ENCODE assay signal across 40 mouse cellular contexts in genomic region chr5:30165234-30165946, GRCm38 (mm10). TPM values are rescaled to one million over a fixed set of nuclear protein-coding genes. Genes with fewer than 3 reads are reported as not detected.
DNase-seq lines count a peak whose midpoint lies in the region; ATAC-seq and TF ChIP-seq lines count a peak whose summit lies in the region.
"Had no signal": no experiment of that assay in that cellular context is flagged by ENCODE, and none has a peak within 500 bp of the region (broad histone marks: within the 10 kb centered on the region; RNA-seq: fewer than 3 reads in every experiment).

No protein-coding gene starts in this region.

- peaks cover 59% of the 10 kb centered on the region for H3K36me3 ChIP-seq in heart, adult 2 months (ENCODE audit: control insufficient read depth, insufficient read depth, low read length)
- peaks cover 43% of the 10 kb centered on the region for H3K36me3 ChIP-seq in heart, embryonic 15.5 days
- peaks cover 32% of the 10 kb centered on the region for H3K36me3 ChIP-seq in liver, postnatal 0 days (replicated peaks; ENCODE audit: insufficient read depth, low read length)
- H3K36me3 ChIP-seq: stomach, embryonic 15.5 days had no signal

- H3K4me2 ChIP-seq in heart, embryonic 15.5 days, result peak overlapping the region; percentile 15; the same call in 1 of the 2 replicates
- no peak overlapping the region for H3K4me2 ChIP-seq in liver, postnatal 0 days (ENCODE audit: low read depth, low read length)
- H3K4me2 ChIP-seq: embryonic facial prominence, embryonic 13.5 days; forebrain, embryonic 15.5 days; hindbrain, embryonic 12.5 days; limb, embryonic 12.5 days; liver, embryonic 13.5 days; lung, embryonic 14.5 days; midbrain, embryonic 11.5 days; stomach, embryonic 15.5 days had no signal

- DNase-seq in heart, adult 2 months, result no peak
- no peak for DNase-seq in heart, adult 9 months (ENCODE audit: low spot score in 2 of 2)
- DNase-seq in heart, postnatal 4 days, result no peak
- DNase-seq in liver, postnatal 0 days, result no peak
- no peak for DNase-seq in liver
- no peak for DNase-seq in frontal cortex, postnatal 14 days (ENCODE audit: low spot score in 2 of 2)
- DNase-seq: adrenal gland, postnatal 14 days; cerebellum, adult 11-12 months; cerebellum, postnatal 10 days; gastrocnemius, postnatal 10 days; kidney, adult 18-20 months; kidney, postnatal 36 days; liver, embryonic 13.5 days; lung, embryonic 14.5 days; lung, postnatal 14 days; right cerebral cortex, postnatal 25 days; thymus, postnatal 25 days had no signal

- ATAC-seq in heart, embryonic 15.5 days (replicated peaks; ENCODE audit: insufficient number of reproducible peaks, insufficient read depth, low FRiP score, low read depth), result no peak
- peak; percentile 58 for ATAC-seq in liver, postnatal 0 days
- no peak for ATAC-seq in inflammation-experienced regulatory T-cells, adult 6 months
- ATAC-seq: forebrain, embryonic 15.5 days; hindbrain, postnatal 0 days; midbrain, embryonic 16.5 days; Patski had no signal

- no peak for TF ChIP-seq EP300 in heart, adult 2 months (IDR thresholded peaks at IDR 0.05; ENCODE audit: insufficient read depth, low read depth, low read length)
- peak; percentile 13; the same call in 1 of the 2 replicates for TF ChIP-seq EP300 in liver, postnatal 0 days (IDR thresholded peaks at IDR 0.05; ENCODE audit: low read depth)

- H3K9ac ChIP-seq in heart, adult 2 months (ENCODE audit: low read depth, low read length), result no peak overlapping the region
- H3K9ac ChIP-seq in heart, embryonic 15.5 days, result no peak overlapping the region; the same call in 1 of the 2 replicates
- H3K9ac ChIP-seq in liver, postnatal 0 days (replicated peaks), result no peak overlapping the region
- H3K9ac ChIP-seq: embryonic facial prominence, embryonic 13.5 days; forebrain, embryonic 15.5 days; hindbrain, embryonic 12.5 days; limb, embryonic 12.5 days; liver, embryonic 13.5 days; lung, embryonic 14.5 days; stomach, embryonic 15.5 days had no signal

- H3K4me3 ChIP-seq in heart, adult 2 months, result no peak overlapping the region
- no peak overlapping the region for H3K4me3 ChIP-seq in heart, embryonic 15.5 days
- no peak overlapping the region for H3K4me3 ChIP-seq in liver, postnatal 0 days (ENCODE audit: low read depth, low read length)
- H3K4me3 ChIP-seq: embryonic facial prominence, embryonic 13.5 days; forebrain, embryonic 10.5 days; forebrain, embryonic 15.5 days; hindbrain, embryonic 12.5 days; layer of hippocampus, adult 2 months; left cerebral cortex, adult 2 months; limb, embryonic 12.5 days; liver, embryonic 13.5 days; stomach, embryonic 15.5 days had no signal

- no peaks in the 10 kb centered on the region for H3K9me3 ChIP-seq in heart, embryonic 15.5 days (replicated peaks)
- no peaks in the 10 kb centered on the region for H3K9me3 ChIP-seq in liver, postnatal 0 days (ENCODE audit: low read length)
- H3K9me3 ChIP-seq: embryonic facial prominence, embryonic 13.5 days; forebrain, embryonic 10.5 days; forebrain, embryonic 15.5 days; hindbrain, embryonic 12.5 days; limb, embryonic 12.5 days; liver, embryonic 13.5 days; stomach, embryonic 15.5 days had no signal

- no peak for TF ChIP-seq CTCF in heart, adult 2 months (IDR thresholded peaks at IDR 0.05)
- no peak for TF ChIP-seq CTCF in liver, postnatal 0 days (IDR thresholded peaks at IDR 0.05; ENCODE audit: low read depth)

- peak overlapping the region; percentile 86 for H3K27ac ChIP-seq in heart, adult 2 months
- H3K27ac ChIP-seq in heart, embryonic 15.5 days, result peak overlapping the region; percentile 74
- H3K27ac ChIP-seq in liver, postnatal 0 days (ENCODE audit: low read depth), result peak overlapping the region; percentile 69
- H3K27ac ChIP-seq: embryonic facial prominence, embryonic 13.5 days; forebrain, embryonic 10.5 days; forebrain, embryonic 15.5 days; hindbrain, embryonic 12.5 days; hindbrain, postnatal 0 days; layer of hippocampus, adult 2 months; left cerebral cortex, adult 2 months; limb, embryonic 12.5 days; liver, embryonic 13.5 days; stomach, embryonic 15.5 days had no signal

- 62% methylated on average over 5 of the region's 5 CpGs for WGBS in heart, adult 2 months
- 54% methylated on average over 5 of the region's 5 CpGs for WGBS in heart, embryonic 15.5 days
- 71% methylated on average over 5 of the region's 5 CpGs for WGBS in liver, postnatal 0 days (ENCODE audit: insufficient replicate concordance)

- peaks cover 5% of the 10 kb centered on the region for H3K4me1 ChIP-seq in heart, adult 2 months (ENCODE audit: control insufficient read depth, insufficient read depth, low read length)
- H3K4me1 ChIP-seq in heart, embryonic 15.5 days (replicated peaks), result peaks cover 9% of the 10 kb centered on the region; the same call in 1 of the 2 replicates
- 0 out of 2 replicates have a peak, but pooled peaks cover 3% of the 10 kb centered on the region for H3K4me1 ChIP-seq in liver, postnatal 0 days (ENCODE audit: insufficient read depth)
- H3K4me1 ChIP-seq: embryonic facial prominence, embryonic 13.5 days; forebrain, embryonic 10.5 days; forebrain, embryonic 15.5 days; hindbrain, embryonic 12.5 days; limb, embryonic 12.5 days; stomach, embryonic 15.5 days had no signal

- TF ChIP-seq POLR2A in heart, adult 2 months (IDR thresholded peaks at IDR 0.05; ENCODE audit: insufficient read depth, low read depth, low read length), result no peak

- intact Hi-C loops in heart, adult 2 months (cut with DNase I), result no loop called here

- H3K79me2 ChIP-seq in heart, adult 2 months (replicated peaks; ENCODE audit: control insufficient read depth, insufficient read depth, low read length), result peaks cover 2% of the 10 kb centered on the region

- H3K27me3 ChIP-seq in heart, adult 2 months (ENCODE audit: control insufficient read depth, insufficient read depth, low read length), result no peaks in the 10 kb centered on the region
- H3K27me3 ChIP-seq in heart, embryonic 15.5 days, result no peaks in the 10 kb centered on the region
- H3K27me3 ChIP-seq in liver, postnatal 0 days (ENCODE audit: insufficient read depth, low read length), result no peaks in the 10 kb centered on the region
- H3K27me3 ChIP-seq: embryonic facial prominence, embryonic 13.5 days; forebrain, embryonic 15.5 days; hindbrain, embryonic 12.5 days; limb, embryonic 12.5 days; liver, embryonic 13.5 days; Patski; stomach, embryonic 15.5 days had no signal

RNA-seq across cellular contexts. Expression of gene Hadhb, which starts 10.3 kb away (rescaled TPM):
- 1,000 to 10,000 TPM; 1,981 to 2,338 TPM for total RNA-seq in heart, adult 2 months (2021)
- 1,187 and 1,731 TPM in 2 replicates for polyA plus RNA-seq in heart, adult 2 months (2012; rRNA removed)
- 361 and 426 TPM in 2 replicates for polyA plus RNA-seq in heart, embryonic 15.5 days (2015; fragmentation: Nextera tagmentation; extraction: Ambion mirVana)
- total RNA-seq in heart, postnatal 4 days (2021), result 1,000 to 10,000 TPM; 1,045 to 1,083 TPM
- 421 and 447 TPM in 2 replicates for polyA plus RNA-seq in liver, postnatal 0 days (2015; fragmentation: Nextera tagmentation; extraction: Ambion mirVana)
- 100 to 1,000 TPM; 114 to 157 (median 125) TPM for polyA plus RNA-seq in inflammation-experienced regulatory T-cells, adult 6 months (2017; shearing (Covaris generic))

RNA-seq across cellular contexts. Expression of gene Hadha, which starts 10.4 kb away (rescaled TPM):
- total RNA-seq in heart, adult 2 months (2021), result 1,000 to 10,000 TPM; 1,174 to 1,333 TPM
- polyA plus RNA-seq in heart, adult 2 months (2012; rRNA removed), result 367 and 592 TPM in 2 replicates
- 261 and 298 TPM in 2 replicates for polyA plus RNA-seq in heart, embryonic 15.5 days (2015; fragmentation: Nextera tagmentation; extraction: Ambion mirVana)
- 1,000 to 10,000 TPM; 1,073 to 1,141 TPM for total RNA-seq in heart, postnatal 4 days (2021)
- polyA plus RNA-seq in liver, postnatal 0 days (2015; fragmentation: Nextera tagmentation; extraction: Ambion mirVana), result 224 and 228 TPM in 2 replicates
- polyA plus RNA-seq in inflammation-experienced regulatory T-cells, adult 6 months (2017; shearing (Covaris generic)), result 10 to 100 TPM; 79.2 to 82.8 (median 79.2) TPM

RNA-seq across cellular contexts. Expression of gene Adgrf3, which starts 40.1 kb away (rescaled TPM):
- total RNA-seq in heart, adult 2 months (2021), result under 1 TPM in 1 of 2 experiments, not detected in 1; 0.20 TPM
- polyA plus RNA-seq in heart, adult 2 months (2012; rRNA removed), result 0.12 and 0.20 TPM in 2 replicates
- 0.25 and 0.46 TPM in 2 replicates for polyA plus RNA-seq in heart, embryonic 15.5 days (2015; fragmentation: Nextera tagmentation; extraction: Ambion mirVana)
- total RNA-seq in heart, postnatal 4 days (2021), result under 1 TPM; 0.21 to 0.45 TPM
- not detected in 2 replicates for polyA plus RNA-seq in liver, postnatal 0 days (2015; fragmentation: Nextera tagmentation; extraction: Ambion mirVana)
- under 1 TPM in 1 of 3 experiments, not detected in 2; 0.32 TPM for polyA plus RNA-seq in inflammation-experienced regulatory T-cells, adult 6 months (2017; shearing (Covaris generic))
- total RNA-seq: adrenal gland, postnatal 14 days; common myeloid progenitor, adult 5-6 weeks; gastrocnemius, postnatal 10 days; layer of hippocampus, adult 2 months; layer of hippocampus, postnatal 14 days; left cerebral cortex, adult 2 months; left cerebral cortex, postnatal 25 days; neutrophil, adult 5-6 weeks had no signal
- polyA plus RNA-seq: embryonic facial prominence, embryonic 13.5 days; forebrain, embryonic 10.5 days; forebrain, embryonic 15.5 days; frontal cortex, adult 2 months; hindbrain, embryonic 12.5 days; hindbrain, postnatal 0 days; limb, embryonic 12.5 days; liver, embryonic 13.5 days; midbrain, embryonic 11.5 days; midbrain, embryonic 16.5 days; neural tube, embryonic 11.5 days had no signal

RNA-seq across cellular contexts. Expression of gene 3110082J24Rik, which starts 59.5 kb away (rescaled TPM):
- total RNA-seq in heart, adult 2 months (2021), result not detected
- not detected in 2 replicates for polyA plus RNA-seq in heart, adult 2 months (2012; rRNA removed)
- not detected in 2 replicates for polyA plus RNA-seq in heart, embryonic 15.5 days (2015; fragmentation: Nextera tagmentation; extraction: Ambion mirVana)
- not detected for total RNA-seq in heart, postnatal 4 days (2021)
- not detected in 2 replicates for polyA plus RNA-seq in liver, postnatal 0 days (2015; fragmentation: Nextera tagmentation; extraction: Ambion mirVana)
- polyA plus RNA-seq in inflammation-experienced regulatory T-cells, adult 6 months (2017; shearing (Covaris generic)), result not detected
- total RNA-seq: adrenal gland, postnatal 14 days; common myeloid progenitor, adult 5-6 weeks; gastrocnemius, postnatal 10 days; MEL; neutrophil, adult 5-6 weeks had no signal
- polyA plus RNA-seq: embryonic facial prominence, embryonic 13.5 days; gonadal fat pad, adult 2 months; kidney, embryonic 16.5 days; limb, embryonic 12.5 days; liver, embryonic 13.5 days; lung, embryonic 14.5 days; Patski; stomach, embryonic 15.5 days had no signal
